Mouse (Mus musculus) embryo, embryonic 9.5 days (tissue): ENCODE measurements around the gene Asb4.
"Not testable (repeated sequence)": the region's sequence is repeated elsewhere in the genome, so short reads cannot be mapped to it uniquely, and the experiment has no call there.

Source experiments
- DNase-seq: peaks from one replicate; pipeline ENCODE4 v3.0.0-alpha.2; 2017; ENCODE audit errors: extremely low spot score

Asb4 gene

GRCm38 (mm10) chr6:5383336-5384177 is at the start of gene Asb4:
Gene Asb4, plus strand, starts transcription at chr6:5383386.
- DNase-seq = peak; percentile 68

- DNase-seq = no peak
Observed at GRCm38 (mm10) chr6:5334021-5334420, 49.2 kb upstream of the Asb4 start.

GRCm38 (mm10) chr6:5336016-5336415 is 47.2 kb upstream of the Asb4 start:
- not testable (repeated sequence) for DNase-seq

GRCm38 (mm10) chr6:5338781-5339180 is 44.4 kb upstream of the Asb4 start:
- not testable (repeated sequence) for DNase-seq

- DNase-seq = not testable (repeated sequence)
Observed at GRCm38 (mm10) chr6:5339283-5339682, 43.9 kb upstream of the Asb4 start.

- DNase-seq = no peak
Observed at GRCm38 (mm10) chr6:5344255-5344654, 38.9 kb upstream of the Asb4 start.

- DNase-seq = no peak
Observed at GRCm38 (mm10) chr6:5357873-5358272, 25.3 kb upstream of the Asb4 start.

GRCm38 (mm10) chr6:5360402-5360801 is 22.8 kb upstream of the Asb4 start:
- no peak for DNase-seq

- DNase-seq = no peak
Observed at GRCm38 (mm10) chr6:5361987-5362386, 21.2 kb upstream of the Asb4 start.

- no peak for DNase-seq
Observed at GRCm38 (mm10) chr6:5365845-5366244, 17.3 kb upstream of the Asb4 start.

GRCm38 (mm10) chr6:5376884-5377283 is 6.3 kb upstream of the Asb4 start:
- no peak for DNase-seq

- no peak for DNase-seq
Observed at GRCm38 (mm10) chr6:5379048-5379447, 4.1 kb upstream of the Asb4 start.

- DNase-seq = peak; percentile 61
Observed at GRCm38 (mm10) chr6:5379781-5380623, 3.2 kb upstream of the Asb4 start.

- DNase-seq = peak; percentile 64
Observed at GRCm38 (mm10) chr6:5380624-5381252, 2.4 kb upstream of the Asb4 start.

GRCm38 (mm10) chr6:5381918-5382582 is 1.1 kb upstream of the Asb4 start:
- DNase-seq = no peak

GRCm38 (mm10) chr6:5382583-5383215 is 487 bp upstream of the Asb4 start:
- DNase-seq = peak; percentile 84

- DNase-seq = peak; percentile 83
Observed at GRCm38 (mm10) chr6:5384178-5384490, 948 bp downstream of the Asb4 start.

GRCm38 (mm10) chr6:5385161-5385640 is 2.0 kb downstream of the Asb4 start:
- no peak for DNase-seq

- no peak for DNase-seq
Observed at GRCm38 (mm10) chr6:5386486-5386885, 3.3 kb downstream of the Asb4 start.

- DNase-seq = no peak
Observed at GRCm38 (mm10) chr6:5387396-5387795, 4.2 kb downstream of the Asb4 start.

GRCm38 (mm10) chr6:5390298-5390697 is 7.1 kb downstream of the Asb4 start:
- peak; percentile 64 for DNase-seq
